Mouse (Mus musculus) brown adipose tissue, adult 24 weeks (tissue): ENCODE measurements around the gene Islr. TPM values are rescaled to one million over a fixed set of nuclear protein-coding genes. Genes with fewer than 3 reads are reported as not detected.

Experiments used
- H3K27ac ChIP-seq: fragments of 200-500 bp; replicated peaks from 2 replicates; pipeline ENCODE4 v1.5.1; 2012; ENCODE audit warnings: low read depth, mild to moderate bottlenecking, low read length
- H3K4me1 ChIP-seq: fragments of 200-500 bp; 2 replicates; pipeline ENCODE4 v1.6.1; 2012; ENCODE audit warnings: low read length, mixed read lengths; ENCODE audit not compliant: control insufficient read depth, insufficient read depth, insufficient read length
- H3K4me3 ChIP-seq: fragments of 200-500 bp; 2 replicates; pipeline ENCODE4 v1.5.1; 2012; ENCODE audit warnings: low read depth, mild to moderate bottlenecking, low read length, moderate library complexity; ENCODE audit not compliant: insufficient read depth
- polyA plus RNA-seq: library from polyadenylated mRNA; stranded (reverse); fragments of >200 nt; gene quantifications from 2 replicates; pipeline ENCODE4 v1.2.4, GENCODE M21; 2012; ENCODE audit not compliant: missing spikeins, insufficient read depth, insufficient read length

The Islr gene
- polyA plus RNA-seq, 1 experiment = 17.5 TPM

GRCm38 (mm10) chr9:58129508-58129907 is 74.6 kb downstream of the Islr start:
- Histone ChIP-seq H3K4me3 (no peak overlapping the region), H3K27ac (no peak overlapping the region)

GRCm38 (mm10) chr9:58128926-58129413 is 75.1 kb downstream of the Islr start:
- H3K4me3 ChIP-seq = no peak overlapping the region
- H3K4me1 ChIP-seq = no peaks in the 10 kb centered on the region
- no peak overlapping the region for H3K27ac ChIP-seq

More at GRCm38 (mm10) chr9:58129508-58129907, 74.6 kb downstream of the Islr start:
- no peaks in the 10 kb centered on the region for H3K4me1 ChIP-seq

GRCm38 (mm10) chr9:58125811-58126210 is 78.3 kb downstream of the Islr start:
- no peaks in the 10 kb centered on the region for H3K4me1 ChIP-seq
- no peak overlapping the region for H3K4me3 ChIP-seq
- H3K27ac ChIP-seq = no peak overlapping the region

GRCm38 (mm10) chr9:58125085-58125484 is 79.0 kb downstream of the Islr start:
- Histone ChIP-seq H3K4me1 (no peaks in the 10 kb centered on the region), H3K27ac (no peak overlapping the region), H3K4me3 (no peak overlapping the region)

- H3K27ac ChIP-seq = no peak within 1 kb of the TSS
- H3K4me1 ChIP-seq = no peaks in the 10 kb centered on the region; the same call in 1 of the 2 replicates
- no peak within 1 kb of the TSS for H3K4me3 ChIP-seq
Measured at GRCm38 (mm10) chr9:58118671-58119070, 85.4 kb downstream of the Islr start, which contains the start of gene Ccdc33. Gene Ccdc33, minus strand, starts transcription at chr9:58118823.

GRCm38 (mm10) chr9:58116024-58116651 is 88.0 kb downstream of the Islr start:
- no peaks in the 10 kb centered on the region; the same call in none of the 2 replicates for H3K4me1 ChIP-seq
- no peak overlapping the region for H3K4me3 ChIP-seq
- no peak overlapping the region for H3K27ac ChIP-seq

- Histone ChIP-seq H3K4me1 (no peaks in the 10 kb centered on the region; the same call in none of the 2 replicates), H3K4me3 (no peak overlapping the region), H3K27ac (no peak overlapping the region)
Measured at GRCm38 (mm10) chr9:58115297-58115925, 88.7 kb downstream of the Islr start.

GRCm38 (mm10) chr9:58114019-58114418 is 90.1 kb downstream of the Islr start:
- Histone ChIP-seq H3K4me1 (no peaks in the 10 kb centered on the region; the same call in none of the 2 replicates), H3K4me3 (no peak overlapping the region), H3K27ac (no peak overlapping the region)

- H3K4me3 ChIP-seq = no peak overlapping the region
Measured at GRCm38 (mm10) chr9:58113279-58113884, 90.7 kb downstream of the Islr start.

GRCm38 (mm10) chr9:58112866-58113278 is 91.2 kb downstream of the Islr start:
- no peak overlapping the region for H3K27ac ChIP-seq
- no peak overlapping the region for H3K4me3 ChIP-seq
- no peaks in the 10 kb centered on the region; the same call in none of the 2 replicates for H3K4me1 ChIP-seq

More at GRCm38 (mm10) chr9:58113279-58113884, 90.7 kb downstream of the Islr start:
- Histone ChIP-seq H3K4me1 (no peaks in the 10 kb centered on the region; the same call in none of the 2 replicates), H3K27ac (no peak overlapping the region)

- H3K4me3 ChIP-seq = no peak overlapping the region
- no peaks in the 10 kb centered on the region; the same call in none of the 2 replicates for H3K4me1 ChIP-seq
- no peak overlapping the region for H3K27ac ChIP-seq
Measured at GRCm38 (mm10) chr9:58112321-58112751, 91.8 kb downstream of the Islr start.

- Histone ChIP-seq H3K4me3 (no peak overlapping the region), H3K27ac (no peak overlapping the region), H3K4me1 (no peaks in the 10 kb centered on the region; the same call in none of the 2 replicates)
Measured at GRCm38 (mm10) chr9:58111431-58111830, 92.7 kb downstream of the Islr start.

GRCm38 (mm10) chr9:58110787-58111186 is 93.3 kb downstream of the Islr start:
- no peak overlapping the region for H3K27ac ChIP-seq
- no peak overlapping the region for H3K4me3 ChIP-seq
- no peaks in the 10 kb centered on the region; the same call in none of the 2 replicates for H3K4me1 ChIP-seq

GRCm38 (mm10) chr9:58107494-58107893 is 96.6 kb downstream of the Islr start:
- Histone ChIP-seq H3K4me3 (no peak overlapping the region), H3K4me1 (no peaks in the 10 kb centered on the region), H3K27ac (no peak overlapping the region)
